Mouse (Mus musculus): Measurements from ENCODE around the gene Gm6588.
"Not testable (repeated sequence)": the region's sequence is repeated elsewhere in the genome, so short reads cannot be mapped to it uniquely, and the experiment has no call there.

The Gm6588 gene

GRCm38 (mm10) chr5:112448747-112449440 is at the start of gene Gm6588:
Gene Gm6588, plus strand, starts transcription at chr5:112449426.
- no peak for DNase-seq (ENCODE audit: low spot score in 2 of 2)

DNA sequence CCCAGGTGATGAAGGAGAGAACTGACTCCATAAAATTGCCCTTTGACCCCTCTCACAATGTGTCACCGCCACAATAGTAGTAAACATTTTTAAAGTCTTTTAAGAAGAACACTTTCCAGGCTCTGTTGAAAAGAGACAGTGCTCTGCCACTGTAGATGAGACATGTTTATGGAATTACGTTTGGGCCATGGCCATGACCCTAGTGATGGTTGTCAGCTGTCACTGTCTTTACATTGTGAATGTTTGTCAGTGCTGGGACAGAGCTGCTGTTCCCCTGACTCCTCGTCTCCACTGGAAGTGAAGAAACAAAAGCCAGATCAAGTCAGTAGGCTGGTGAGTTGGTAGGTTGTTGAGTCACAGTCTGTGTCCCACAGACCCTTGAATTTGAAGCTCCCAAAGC is 46.8 kb upstream of the Gm6588 start:
- no peak for DNase-seq (ENCODE audit: low spot score in 2 of 2)

GRCm38 (mm10) chr5:112406017-112406416 is 43.2 kb upstream of the Gm6588 start:
- no peak for DNase-seq (ENCODE audit: low spot score in 2 of 2)

DNA sequence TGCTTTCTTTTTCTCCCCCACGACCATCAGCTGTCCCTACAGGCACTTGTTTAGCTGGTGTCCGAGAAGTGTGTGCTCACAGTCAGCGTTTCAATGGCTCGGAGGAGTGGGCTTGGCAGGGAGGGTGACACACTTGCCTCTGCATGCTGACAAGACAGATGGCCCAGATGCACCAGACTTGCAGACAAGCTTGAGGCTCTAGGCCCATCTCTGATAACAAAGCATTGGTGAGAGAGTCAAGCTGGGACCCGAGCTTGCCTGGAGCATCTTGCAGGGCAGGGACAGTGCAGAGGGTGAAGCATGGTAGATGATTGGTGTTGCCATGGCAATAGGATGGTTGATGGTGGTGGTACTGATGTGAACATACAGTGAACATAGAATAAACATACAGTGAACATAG is 40.0 kb upstream of the Gm6588 start:
- no peak for DNase-seq (ENCODE audit: low spot score in 2 of 2)

DNA sequence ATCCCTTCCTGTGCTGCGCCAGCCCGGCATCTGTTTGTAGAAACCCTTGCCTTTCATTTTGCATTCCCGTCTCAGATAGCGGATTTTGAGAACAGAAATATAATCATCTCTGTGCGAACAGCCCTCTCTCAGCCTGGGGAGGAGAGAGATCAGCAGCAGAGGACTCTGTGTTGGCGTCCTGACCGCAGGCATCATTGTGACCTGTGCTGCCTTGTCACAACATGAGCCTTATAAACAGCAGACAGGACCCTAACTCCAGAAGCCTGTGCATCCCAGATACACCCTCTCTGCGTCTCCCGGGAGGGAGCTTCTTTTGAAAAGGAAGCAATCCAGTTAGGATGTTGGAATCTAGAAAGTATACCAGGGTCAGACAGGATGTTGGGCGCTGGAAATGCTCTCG is 38.2 kb upstream of the Gm6588 start:
- DNase-seq (ENCODE audit: low spot score in 2 of 2), result no peak

DNA sequence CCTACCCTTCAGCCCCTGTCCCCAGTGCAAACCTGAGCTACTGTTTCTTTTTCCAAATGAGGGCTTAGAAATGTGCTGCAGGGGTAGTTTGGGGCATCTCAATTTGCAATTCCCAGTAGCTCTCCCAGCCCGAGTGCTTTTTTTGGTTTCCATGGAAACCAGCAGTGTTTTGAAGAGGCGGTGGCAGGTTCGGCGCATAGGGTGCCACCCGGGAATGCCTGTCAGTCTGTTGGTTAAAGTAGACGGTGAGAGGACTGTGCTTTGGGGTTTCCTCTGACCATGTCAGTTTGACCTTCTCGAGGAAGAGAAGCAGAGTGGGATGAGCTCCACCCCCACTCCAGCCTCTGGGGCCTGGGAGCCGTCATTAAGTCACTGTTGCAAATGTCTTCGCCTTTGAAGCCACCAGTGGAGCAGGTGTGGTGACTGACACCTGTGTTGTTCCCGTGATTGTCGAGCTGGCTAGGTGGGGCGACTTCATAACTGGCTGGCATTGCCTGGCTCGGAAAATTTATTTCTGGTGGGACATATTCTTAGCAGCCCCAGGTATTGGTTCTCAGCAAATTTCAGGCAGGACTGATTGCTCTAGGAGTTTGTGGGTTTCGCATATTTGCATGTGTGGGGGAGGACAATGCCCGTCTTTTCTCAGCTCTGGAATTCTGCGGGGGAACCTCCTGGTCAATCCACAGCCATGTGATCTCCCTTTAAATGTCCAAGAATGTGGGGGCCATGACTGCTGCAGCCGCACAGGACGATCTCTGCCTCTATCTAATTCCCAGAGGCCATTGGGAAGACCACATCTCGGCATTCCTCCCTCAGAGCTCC is 37.5 kb upstream of the Gm6588 start:
- DNase-seq (ENCODE audit: low spot score in 2 of 2), result no peak

DNA sequence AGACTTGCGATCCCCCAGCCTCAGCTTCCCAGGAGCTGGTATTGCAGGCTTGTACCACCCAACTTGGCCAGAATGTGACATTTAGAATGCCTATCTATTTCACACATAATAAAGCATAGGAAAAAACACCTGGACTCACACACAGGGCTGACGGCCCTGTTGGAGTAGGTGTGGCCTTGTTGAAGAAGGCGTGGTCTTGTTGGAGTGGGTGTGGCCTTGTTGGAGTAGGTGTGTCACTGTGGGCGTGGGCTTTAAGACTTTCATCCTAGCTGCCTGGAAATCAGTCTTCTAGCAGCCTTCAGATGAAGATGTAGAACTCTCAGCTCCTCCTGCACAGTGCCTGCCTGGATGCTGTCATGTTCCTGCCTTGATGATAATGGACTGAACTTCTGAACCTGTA is 36.4 kb upstream of the Gm6588 start:
- DNase-seq (ENCODE audit: low spot score in 2 of 2), result not testable (repeated sequence)

DNA sequence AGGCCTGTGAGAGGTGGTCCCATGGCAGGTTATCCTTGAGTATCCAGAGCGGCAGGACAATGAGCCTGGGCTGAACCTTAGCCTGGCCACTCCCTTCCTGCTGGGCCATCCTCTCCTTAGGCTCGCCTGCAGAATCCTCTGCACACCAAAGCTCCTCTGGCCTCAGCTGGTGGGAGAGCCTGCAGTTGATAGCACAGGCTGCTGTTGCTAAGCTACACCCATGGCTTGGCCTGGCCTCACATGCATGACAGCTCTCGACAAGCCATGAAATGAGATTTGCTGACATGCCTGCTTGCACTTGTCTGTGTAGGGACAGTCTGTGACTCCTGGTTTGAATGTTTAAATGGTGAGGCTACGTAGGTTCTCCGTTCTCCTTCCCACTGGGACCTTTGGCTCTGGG is 32.6 kb upstream of the Gm6588 start:
- no peak for DNase-seq (ENCODE audit: low spot score in 2 of 2)

DNA sequence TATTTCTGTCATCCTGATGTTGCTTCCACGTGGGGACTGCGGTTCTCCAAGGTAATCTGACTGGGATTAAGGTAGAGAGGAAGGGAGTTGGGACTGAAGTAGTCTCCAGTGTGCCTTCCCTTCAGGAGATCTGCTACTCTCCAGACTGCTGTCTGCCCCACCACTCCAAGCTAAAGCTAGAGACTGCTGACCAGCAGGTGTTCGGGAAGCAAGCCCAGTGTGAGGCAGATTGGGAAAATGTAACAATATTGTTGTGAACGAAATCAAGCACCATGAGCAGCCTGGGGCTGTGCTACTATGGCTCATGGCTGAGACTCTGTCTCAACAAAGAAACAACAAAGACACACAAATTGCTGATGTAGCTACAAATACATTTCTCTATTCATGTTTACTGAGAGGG is 31.2 kb upstream of the Gm6588 start:
- DNase-seq (ENCODE audit: low spot score in 2 of 2), result no peak

DNA sequence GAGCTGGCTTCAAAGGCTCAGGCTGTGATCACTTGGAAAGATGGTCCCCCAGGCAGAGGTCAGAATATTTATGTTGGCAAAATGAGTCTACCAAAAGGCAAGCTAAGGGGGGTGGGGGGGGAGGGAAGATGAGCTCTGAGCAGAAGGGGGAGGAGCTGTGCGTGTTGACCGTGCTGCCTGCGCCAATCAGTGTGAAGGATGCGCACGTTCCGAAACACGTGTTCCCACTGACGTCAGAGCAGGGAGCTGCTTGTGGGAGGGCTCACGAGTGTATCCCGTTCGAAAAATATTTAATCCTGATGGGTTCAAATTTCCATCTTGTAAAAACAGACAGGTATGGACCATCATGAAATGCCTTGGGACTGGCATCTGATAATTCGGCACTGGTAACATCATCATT is 29.7 kb upstream of the Gm6588 start:
- no peak for DNase-seq (ENCODE audit: low spot score in 2 of 2)

- no peak for DNase-seq (ENCODE audit: low spot score in 2 of 2)
Observed at GRCm38 (mm10) chr5:112426635-112427034, 22.6 kb upstream of the Gm6588 start.

- peak in 1 of 2 experiments; percentile 25 for DNase-seq (ENCODE audit: low spot score in 2 of 2)
Observed at GRCm38 (mm10) chr5:112427283-112427682, 21.9 kb upstream of the Gm6588 start.

DNA sequence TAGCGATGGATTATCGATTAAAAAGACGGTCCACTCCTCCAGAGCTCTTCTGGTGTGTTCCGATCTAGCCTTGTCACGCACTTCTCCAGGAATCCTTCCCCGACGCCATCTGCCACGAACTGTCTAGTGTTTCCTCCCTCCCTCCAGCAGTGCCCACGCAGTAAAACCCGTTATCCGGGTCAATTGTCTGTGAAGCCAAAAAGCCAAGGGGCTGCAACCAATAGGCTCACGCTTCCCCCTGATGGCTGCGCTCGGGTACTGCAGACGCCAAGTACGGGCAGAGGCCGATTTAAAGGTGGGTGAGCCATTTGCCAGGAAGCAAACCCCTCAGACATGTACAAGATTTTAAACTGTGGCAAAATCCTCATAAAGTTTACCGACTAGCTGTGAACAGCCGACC is 20.3 kb upstream of the Gm6588 start:
- DNase-seq (ENCODE audit: low spot score in 2 of 2), result peak; percentile 13 to 22

GRCm38 (mm10) chr5:112431120-112431775 is 18.0 kb upstream of the Gm6588 start:
- no peak for DNase-seq (ENCODE audit: low spot score in 2 of 2)

DNA sequence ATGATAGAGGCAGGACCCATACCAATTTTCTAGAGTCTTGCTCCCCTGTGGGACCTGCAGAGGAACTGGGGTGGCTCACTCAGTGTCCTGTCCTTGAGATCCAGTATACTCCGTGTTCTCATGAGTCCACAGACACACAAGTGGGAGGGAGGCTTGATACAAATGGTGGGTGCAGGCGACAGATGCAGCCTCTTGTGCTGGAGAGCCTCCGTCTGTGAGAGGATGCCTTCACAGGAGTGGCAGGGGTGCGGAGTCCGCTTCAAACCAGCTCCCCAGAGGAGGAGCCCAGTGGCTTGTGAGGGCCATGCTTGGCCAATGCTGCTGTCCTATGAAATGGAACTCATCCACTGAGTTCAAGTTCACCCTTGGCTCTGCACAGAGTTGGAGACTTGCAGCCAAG is 17.2 kb upstream of the Gm6588 start:
- no peak for DNase-seq (ENCODE audit: low spot score in 2 of 2)

GRCm38 (mm10) chr5:112433004-112433403 is 16.2 kb upstream of the Gm6588 start:
- DNase-seq (ENCODE audit: low spot score in 2 of 2), result peak; percentile 52 to 60

- DNase-seq (ENCODE audit: low spot score in 2 of 2), result no peak
Observed at GRCm38 (mm10) chr5:112438535-112438934, 10.7 kb upstream of the Gm6588 start.

- no peak for DNase-seq (ENCODE audit: low spot score in 2 of 2)
Observed at GRCm38 (mm10) chr5:112453088-112453487, 3.9 kb downstream of the Gm6588 start.

DNA sequence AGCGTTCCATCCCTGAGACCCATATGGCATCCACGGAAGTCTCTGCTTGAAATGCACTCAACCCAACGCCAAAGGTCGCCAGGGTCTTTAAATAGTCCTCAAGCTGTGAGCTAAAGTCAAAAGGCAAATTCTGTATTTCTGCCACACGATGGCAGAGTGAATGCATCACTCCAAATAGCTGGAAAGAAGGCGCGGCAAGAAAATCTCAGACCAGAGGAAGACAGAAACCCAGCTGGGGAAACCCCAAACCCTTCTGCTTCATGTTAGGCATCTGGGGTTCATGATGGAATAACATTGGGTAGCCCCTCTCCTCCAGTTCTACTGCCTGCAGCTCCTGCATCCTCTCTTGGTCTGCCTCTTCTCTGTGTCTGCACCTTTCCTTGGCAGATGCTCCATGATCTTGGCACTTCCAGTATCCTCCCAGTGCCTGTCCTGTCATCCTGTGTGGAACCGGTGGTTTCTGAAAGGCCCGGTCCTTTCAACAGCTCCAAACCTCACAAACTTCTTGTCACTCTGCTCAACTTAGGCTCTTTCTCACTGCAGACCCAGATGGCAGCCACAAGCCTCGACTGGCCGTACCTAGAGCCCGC is 5.8 kb downstream of the Gm6588 start:
- DNase-seq (ENCODE audit: low spot score in 2 of 2), result no peak

GRCm38 (mm10) chr5:112459903-112460302 is 10.7 kb downstream of the Gm6588 start:
- no peak for DNase-seq (ENCODE audit: low spot score in 2 of 2)

- no peak for DNase-seq (ENCODE audit: low spot score in 2 of 2)
Observed at GRCm38 (mm10) chr5:112466331-112466730, 17.1 kb downstream of the Gm6588 start.

- no peak for DNase-seq (ENCODE audit: low spot score in 2 of 2)
Observed at GRCm38 (mm10) chr5:112468986-112469581, 19.9 kb downstream of the Gm6588 start.
